Mouse (Mus musculus) adipocyte (in vitro differentiated cells): Measurements from ENCODE around the gene Smarcb1.
"Not testable (repeated sequence)": the region's sequence is repeated elsewhere in the genome, so short reads cannot be mapped to it uniquely, and the experiment has no call there.

ENCODE experiments used
- DNase-seq: peaks from one replicate; pipeline ENCODE4 v3.0.0-alpha.2; 2016; ENCODE audit warnings: low spot score

Smarcb1 gene

DNA sequence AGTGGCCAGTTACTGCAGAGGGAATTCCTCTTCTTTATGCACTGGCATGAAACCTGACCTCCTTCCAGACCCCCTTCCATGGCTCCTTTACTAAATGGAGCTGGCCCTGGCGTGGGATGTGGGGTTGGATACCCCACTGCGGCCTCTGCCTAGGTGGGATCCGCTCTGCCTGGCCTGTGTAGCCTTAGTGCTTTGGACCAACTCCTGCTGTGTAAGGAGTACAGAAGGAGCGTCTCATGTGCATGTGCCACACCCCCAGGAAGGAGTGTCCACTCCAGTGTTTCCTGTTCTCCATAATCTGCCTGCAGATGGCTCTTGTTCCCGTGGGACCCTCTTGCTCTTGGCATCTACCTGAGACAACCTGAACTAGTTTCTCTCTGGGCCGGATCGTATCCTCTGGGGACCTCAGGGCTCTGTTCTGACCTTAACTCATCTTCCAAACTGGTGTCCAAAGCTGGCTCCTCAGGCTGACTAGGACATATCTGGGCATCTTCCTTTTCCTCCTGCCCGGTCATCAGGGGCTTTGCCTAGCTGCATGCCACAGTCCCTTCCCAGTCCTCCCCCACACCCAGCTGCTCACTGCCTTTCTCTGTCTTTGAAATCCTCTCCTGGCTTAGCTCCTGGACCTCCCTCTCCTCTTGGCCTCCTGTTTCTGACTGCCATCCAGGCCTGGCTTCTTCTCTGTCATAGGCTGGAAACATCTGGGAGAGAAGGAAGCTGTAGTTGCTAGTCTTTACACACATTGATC, 31.8 kb downstream of the Smarcb1 start:
- peak; percentile 31 for DNase-seq

DNA sequence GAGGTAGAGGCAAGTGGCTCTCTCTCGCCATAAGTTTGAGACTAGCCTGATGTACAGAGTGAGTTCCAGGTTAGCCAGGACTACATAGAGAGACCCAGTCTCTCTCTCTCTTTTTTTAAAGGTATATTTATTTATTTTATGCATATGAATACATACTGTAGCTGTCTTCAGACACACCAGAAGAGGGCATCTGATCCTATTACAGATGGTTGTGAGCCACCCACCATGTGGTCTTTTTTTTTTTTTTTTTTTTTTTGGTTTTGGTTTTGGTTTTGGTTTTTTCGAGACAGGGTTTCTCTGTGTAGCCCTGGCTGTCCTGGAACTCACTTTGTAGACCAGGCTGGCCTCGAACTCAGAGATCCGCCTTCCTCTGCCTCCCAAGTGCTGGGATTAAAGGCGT, 33.9 kb downstream of the Smarcb1 start:
- DNase-seq, result not testable (repeated sequence)

DNA sequence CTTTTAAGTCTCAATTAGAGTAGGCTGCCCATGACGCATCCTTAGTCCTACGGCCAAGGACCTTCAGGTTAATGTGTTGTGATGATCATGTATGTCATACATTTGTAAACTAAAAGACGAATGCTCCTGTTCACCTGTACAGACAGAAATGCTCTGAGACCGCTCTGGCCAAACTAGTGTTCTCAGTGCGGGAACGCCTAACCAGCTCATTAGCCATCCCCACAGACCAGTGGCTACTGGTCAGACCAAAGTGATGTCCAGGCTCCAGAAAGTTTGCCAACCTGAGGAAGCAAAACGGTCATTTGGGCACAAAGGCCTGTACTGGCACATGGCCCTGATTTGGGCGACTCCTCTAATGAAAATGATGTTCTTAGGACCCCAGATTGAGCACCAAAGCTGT, 36.7 kb downstream of the Smarcb1 start:
- DNase-seq, result no peak

DNA sequence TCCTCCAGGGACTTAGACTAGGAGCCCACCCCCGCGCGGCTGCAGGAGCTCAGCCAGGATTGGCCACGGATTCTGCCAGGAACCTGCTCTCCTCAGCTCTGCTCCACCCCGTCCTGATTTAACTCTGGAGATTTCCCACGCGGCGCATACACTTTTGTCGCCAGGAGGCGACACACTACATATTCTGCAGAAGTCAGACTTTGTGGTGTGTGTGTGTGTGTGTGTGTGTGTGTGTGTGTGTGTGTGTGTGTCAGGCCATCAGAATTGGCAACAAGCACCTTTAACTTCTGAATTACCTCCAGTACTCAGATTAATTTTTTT, 38.2 kb downstream of the Smarcb1 start:
- DNase-seq, result peak; percentile 74

DNA sequence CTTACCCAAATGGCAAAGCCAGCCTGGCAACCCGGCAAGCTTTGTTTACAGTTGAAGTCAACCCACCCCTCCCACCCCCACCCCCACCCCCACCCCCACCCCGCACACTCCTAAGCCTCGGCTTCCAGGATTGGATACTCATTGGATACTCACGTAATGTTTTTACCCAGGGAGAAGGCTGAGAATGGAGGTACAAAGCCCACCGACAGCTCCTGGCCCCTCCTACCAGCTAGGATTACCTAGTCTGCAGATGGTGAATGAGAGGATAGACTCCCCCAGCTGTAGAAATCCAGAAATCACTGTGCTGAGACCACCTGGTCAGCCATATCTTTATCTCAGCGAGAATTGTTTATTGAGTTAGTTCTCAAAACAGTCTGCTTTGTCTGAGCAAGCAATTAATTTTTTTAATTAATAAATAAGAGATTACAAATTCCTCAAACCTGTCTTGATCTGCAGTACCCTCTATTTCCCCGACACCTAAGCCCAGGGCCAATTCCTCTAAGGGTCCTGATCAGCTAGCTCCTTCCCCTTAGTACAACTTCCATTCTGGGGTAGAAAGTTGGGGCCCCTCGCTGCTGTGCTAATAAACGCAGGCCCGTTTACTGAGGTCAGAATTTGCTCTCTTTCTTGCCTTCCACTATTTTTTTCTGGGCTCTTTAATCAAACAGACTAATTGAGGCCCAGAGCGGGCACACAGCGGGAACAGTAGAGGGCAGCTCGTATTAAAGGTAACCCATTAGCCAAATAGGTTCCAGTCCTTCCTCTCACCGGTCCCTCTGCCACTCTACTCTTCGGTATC, 38.8 kb downstream of the Smarcb1 start:
- DNase-seq, result no peak

DNA sequence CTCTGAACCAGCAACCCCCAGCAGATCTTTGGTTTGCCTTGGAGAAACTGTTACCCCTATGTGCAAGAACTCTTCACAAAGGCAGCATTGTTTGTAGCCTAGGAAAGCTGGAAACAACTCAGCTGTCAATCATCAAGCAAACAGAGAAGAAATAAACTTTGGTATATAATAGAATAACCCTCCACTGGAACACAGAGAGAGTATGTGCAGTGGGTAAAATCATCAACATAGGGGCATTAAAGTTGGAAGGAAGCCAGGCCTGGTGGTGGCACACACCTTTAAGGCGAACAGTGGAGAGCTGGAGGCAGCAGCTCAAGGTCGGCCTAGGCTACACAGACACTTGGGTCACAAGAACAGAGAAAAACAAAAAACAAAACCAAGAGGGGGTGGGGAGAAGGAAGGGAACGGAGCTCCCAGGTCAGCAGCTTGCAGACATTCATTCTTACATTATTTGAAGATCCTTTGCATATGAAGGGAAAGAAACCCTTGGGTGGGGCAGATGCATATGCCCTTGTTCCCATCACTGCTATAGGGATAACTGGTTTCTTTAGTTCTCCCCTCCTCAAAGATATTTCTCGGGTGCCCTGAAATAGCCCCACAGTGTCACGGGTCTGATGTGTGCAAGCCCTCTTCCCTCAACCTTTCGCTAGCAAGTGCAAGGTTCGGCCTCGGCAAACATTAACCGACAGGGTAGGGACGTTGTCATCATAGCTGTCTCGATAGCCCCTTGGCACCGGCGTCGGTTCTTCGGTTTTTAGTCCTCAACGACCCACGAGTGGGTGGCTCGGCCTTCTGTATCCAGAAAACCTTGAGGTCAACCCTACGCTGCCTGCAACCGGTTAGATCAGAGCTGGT, 39.6 kb downstream of the Smarcb1 start:
- DNase-seq, result no peak

DNA sequence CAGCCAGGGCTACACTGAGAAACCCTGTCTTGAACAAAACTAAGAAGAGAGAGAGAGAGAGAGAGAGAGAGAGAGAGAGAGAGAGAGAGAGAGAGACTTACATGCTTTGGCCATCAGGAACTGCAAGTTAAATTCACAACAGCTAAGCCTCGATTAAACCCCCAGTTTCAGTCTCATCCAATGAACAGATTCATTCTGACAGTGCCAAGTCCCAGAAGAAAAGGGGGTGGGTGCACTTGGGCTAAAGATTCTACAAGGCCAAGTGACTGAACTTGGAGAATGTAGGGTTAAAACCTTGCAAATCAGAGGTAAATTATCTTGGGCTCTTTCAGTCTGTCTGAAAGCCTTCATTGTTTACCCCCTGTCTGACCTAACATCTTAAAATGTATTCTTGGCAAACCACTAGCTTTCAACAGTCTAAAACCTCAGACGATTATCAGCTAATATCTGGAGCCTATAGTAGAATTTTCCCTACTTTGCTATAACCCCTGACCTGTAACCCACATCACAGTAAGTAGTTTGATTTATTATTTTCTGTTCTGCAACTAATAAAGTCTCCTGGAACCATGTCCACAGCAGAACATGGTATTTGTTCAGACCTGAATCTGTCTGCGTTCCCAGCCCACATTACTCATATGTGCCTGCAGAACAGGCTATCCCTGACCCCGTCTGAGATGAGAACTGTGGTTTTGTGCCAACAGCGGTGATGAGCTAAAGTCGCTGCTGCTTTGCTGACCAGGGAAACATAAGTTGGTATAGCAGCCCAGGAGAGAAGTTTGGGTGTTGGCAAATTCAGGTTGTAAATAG, 40.4 kb downstream of the Smarcb1 start:
- peak; percentile 67 for DNase-seq

DNA sequence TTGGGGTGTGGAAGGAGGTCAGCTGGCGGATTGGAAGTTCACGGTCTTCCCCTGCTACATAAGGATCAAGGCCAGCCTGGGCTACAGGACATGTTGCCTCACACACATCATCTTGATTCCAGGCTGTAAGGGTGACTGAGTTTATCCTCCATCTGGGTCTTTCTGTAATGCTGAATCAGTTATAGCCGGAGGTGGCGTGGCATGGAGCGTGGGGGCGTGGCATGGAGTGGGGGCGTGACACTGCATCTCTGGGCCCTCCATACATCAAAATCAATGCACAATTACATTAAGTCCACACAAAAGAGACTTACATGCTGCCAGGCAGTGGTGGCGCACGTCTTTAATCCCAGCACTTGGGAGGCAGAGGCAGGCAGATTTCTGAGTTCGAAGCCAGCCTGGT, 41.1 kb downstream of the Smarcb1 start:
- DNase-seq, result no peak

DNA sequence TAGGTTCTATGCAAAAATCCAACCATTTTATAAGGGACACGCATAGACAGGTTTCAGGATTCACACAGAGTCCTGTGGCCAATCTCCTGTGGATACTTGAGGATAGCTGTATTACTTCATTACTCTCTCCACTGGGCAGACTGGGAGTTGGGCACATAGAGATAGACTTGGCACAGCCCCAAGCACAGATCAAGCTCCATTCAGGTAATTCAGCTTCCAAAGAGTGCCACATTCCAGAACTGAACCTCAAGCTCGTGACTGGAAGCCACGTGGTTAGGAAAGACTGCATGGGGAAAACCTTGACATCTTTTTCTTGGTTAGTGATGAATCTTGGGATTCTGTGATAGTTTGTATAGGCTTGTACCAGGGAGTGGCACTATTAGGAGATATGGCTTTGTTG, 42.6 kb downstream of the Smarcb1 start:
- DNase-seq, result no peak

DNA sequence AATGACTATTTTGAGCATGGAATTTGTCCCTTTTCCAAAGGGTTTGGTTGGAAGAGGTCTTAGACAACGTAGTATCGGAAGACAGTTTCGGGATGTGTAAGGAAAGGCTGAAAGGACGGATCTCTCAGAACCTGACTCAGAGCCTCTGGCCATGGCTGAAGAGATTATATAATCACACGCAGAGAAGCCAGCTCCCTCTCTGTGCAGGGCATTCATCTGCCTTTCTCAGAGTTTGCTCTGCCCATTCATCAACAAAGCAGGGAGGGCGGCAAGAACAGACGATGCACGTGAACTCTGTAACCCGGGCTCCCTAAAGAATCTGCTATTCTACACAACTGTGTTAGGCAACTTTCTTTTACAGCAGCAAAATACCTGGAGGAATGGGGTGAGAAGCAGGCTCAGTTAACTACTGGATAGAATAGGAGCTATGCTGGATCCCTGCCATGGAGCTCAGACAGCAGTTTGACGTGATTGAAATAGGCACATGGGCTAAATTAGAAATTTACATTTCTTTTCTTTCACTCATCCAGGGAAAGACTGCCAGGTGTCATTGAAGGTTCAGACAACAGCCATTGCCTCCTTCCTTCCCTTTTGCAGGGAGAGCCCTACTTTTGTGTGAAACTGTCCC, 47.8 kb downstream of the Smarcb1 start:
- no peak for DNase-seq

DNA sequence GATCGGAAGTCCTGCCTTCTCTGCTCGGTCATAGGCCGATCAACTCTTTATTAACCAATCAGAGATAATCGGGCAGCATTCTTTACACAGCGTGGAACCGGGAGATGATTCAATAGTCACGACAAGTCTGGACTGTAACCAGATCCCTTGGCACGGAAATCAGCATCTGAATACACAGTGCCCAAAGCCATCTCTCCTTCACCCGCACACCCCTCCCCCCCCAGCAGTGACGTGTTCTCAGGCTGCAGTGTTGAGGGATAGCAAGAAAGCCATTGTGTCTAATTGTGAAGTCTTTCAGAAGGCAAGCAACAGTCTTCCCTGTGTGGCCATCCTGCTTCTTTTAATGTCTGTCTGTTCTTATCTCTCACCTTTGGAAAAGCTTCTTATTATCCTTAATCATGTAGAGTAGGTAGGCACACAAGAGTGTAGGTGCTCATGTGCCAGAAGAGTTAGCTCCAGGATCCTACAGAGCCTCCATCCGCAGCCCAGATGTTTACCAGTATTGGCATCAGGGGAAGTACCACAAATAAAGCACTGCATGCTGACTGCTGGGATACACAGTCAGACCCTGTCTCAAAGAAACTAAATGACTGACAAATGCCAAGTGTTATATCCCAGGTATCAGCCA, 48.4 kb downstream of the Smarcb1 start:
- DNase-seq, result peak; percentile 95

DNA sequence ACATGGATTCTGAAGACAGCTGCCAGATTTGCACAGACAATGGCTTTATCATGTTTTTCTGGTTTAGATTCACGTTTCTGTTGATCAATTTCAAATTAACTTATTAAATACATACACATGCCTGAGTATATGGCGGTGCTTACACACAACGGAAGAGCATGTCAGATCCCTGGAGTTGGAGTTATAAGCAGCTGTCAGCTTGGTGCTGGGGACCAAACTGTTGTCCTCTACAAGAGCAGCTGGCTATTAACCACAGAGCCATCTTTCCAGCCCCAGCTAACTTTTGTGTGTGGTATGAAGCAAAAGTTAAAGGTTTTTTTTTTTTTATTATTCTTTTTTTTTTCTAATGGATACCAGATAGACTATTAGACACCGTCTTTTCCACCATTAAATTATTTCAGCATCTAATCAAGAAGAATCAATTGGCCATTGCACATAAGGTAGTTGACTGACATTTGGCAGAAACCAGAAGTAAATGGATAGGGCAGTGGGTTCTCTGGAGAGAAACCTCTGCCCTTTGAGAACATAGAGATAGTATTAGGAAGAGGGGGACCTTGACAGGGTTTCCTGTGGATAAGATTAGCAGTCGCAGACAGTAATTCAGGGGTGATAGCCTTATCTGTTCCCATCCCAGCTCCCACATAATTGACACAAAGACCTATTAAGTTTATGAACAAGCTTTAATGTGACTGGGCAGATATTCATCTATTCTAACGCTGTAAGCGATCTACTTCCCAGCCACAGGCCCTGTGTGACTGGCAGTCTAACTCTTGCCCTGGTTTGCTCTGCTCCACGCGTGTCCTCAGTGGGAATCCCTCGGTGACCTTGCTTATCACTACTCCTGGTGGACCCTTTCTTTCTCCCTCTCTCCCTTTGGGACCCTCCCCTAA, 49.1 kb downstream of the Smarcb1 start:
- no peak for DNase-seq

DNA sequence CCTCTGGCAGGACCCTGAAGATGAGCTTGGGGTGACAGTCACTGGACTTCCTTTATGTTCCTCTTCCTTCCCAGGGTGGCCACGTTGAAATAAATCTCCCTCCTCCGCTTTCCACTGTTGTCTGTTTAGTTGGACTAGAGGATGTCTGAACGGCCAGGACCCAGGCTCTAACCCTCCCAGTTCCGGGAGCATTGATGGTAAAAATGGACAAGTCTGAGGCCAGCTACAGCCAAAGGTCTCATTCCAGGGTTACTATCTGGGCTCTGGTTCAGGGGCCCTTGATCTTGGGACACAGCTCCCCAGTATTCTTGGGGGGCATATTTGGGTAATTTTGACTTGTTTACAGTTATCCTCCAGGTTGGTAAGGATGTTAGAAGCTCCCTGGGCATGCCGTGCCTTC, 59.8 kb downstream of the Smarcb1 start:
- no peak for DNase-seq

DNA sequence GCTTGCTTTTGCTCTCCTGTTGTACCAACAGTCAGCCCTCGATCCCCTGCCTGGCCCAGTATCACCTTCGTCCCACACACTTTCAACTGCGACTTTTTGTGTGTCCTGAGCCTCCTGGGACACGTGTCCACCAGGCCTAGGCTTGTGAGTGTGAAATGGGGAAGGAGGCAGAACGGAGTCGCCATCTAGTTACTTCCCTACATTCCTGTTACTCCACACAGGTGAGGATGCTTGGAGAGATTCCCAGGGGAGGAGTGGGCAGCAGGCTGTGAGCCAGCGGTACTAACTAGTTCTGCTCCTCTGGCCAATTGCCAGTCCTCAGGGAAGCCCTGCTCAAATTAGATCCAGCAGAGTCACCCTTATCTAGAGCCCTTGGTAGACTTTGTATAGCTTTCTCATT, 60.7 kb downstream of the Smarcb1 start:
- DNase-seq, result no peak

DNA sequence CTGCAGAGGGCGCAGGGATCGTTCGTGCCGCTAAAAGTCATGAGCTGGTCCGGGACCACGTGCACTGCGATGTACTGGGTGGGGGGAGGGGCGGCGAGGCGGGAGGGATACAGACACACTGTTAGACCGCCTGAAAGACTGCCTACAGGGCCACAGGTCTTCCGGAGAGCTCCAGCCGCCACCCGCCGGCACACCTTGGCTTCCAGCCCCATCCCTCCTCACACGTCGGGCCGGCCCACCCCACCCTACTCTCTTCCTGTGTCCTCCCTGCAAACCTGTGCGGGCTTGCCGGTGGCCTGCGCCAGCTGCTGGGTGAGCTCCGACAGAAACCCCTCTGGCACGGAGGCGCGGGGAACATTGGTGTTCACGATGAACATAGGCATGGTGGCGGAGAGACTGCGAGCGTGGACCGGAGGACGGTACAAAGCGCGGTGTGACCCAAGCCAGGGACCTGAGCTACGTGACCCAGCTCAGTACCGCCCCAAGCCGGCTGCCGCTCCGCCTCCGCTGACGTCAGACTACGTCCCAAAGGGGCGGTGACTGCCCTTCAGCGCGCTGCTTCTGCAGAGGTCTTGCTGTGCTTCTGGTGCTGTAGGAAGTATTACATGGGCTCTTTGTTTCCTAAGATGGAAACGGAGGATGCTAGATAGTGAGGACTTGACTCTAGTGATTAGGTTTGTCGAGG, 61.5 kb downstream of the Smarcb1 start, which contains the start of gene Mif:
Gene Mif, minus strand, starts transcription at position 455 of the 685 bp plus-strand sequence.
- peak; percentile 88 for DNase-seq

DNA sequence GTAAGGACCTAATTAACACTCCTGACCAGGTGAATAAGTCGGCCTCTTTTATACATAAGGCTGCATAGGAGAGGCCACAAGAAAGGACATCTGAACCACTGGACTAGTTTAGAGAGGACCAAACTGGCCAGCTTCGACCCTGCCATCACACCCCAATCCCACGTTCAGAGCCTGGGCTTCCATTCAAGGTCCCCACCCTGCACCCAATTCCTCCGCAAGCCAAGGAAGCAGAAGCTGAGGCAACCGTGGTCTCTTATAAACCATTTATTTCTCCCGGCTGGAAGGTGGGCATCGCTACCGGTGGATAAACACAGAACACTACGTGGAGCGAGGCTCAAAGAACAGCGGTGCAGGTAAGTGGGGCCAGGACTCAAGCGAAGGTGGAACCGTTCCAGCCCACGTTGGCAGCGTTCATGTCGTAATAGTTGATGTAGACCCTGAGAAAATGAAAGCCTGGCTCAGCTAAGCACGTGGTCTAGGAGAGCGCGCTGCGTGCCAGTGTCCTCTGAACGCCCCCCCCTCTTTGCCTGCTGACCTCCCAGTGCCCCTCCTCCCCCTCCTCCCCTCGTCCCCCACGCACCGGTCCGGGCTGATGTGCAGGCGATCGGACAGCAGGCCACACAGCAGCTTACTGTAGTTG, 62.2 kb downstream of the Smarcb1 start:
- DNase-seq, result peak; percentile 41

DNA sequence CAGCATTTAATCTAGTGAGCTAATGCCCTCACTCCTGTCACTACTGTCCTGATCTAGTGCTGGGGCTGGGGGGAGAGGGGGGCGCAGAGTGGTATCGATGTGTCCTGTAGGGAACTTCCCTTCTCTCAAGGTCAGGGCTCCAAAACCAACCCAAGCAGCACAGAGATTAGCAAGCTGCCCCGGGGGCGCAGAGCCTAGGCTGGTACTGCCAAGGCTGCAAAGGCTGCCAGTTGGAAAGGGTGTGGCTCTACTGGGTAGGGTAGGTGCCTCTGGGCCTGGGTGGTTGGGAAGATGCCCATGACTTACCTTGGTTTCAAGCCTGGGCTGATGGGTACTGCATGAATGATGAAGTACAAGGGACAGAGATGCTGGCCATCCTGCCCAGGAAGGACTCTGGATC, 63.8 kb downstream of the Smarcb1 start:
- no peak for DNase-seq

DNA sequence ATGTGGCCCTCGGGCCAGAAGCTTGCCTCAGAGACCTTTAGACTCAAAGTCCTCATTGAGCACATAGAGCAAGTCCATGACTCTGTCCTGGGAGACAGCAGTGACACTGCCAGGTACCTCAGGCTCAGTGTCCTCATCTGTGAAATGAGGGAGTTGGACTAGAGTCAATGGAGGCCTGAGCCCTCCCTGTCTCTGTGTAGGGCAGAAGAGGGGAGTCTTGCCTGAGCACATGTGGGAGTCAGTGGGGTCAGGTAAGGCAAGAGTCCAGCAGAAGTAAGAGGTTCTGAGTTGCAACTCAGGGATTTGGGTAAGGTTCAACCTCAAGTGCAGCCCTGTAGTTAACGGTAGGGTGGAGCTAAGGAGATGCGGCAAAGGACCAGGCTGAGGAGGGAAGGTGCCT, 64.4 kb downstream of the Smarcb1 start:
- no peak for DNase-seq
